Mouse (Mus musculus) intestine, embryonic 16.5 days (tissue): ENCODE measurements around the gene Vps8. TPM values are rescaled to one million over a fixed set of nuclear protein-coding genes. Genes with fewer than 3 reads are reported as not detected.

Experiments
- ATAC-seq: fragments of 200-750 bp; cut with Nextera tagmentation; 2 replicates; pipeline ENCODE4 v1.8.0; 2017; ENCODE audit warnings: moderate TSS enrichment, moderate library complexity
- H3K27ac ChIP-seq: fragments of 300-500 bp; sonication (generic); 2 replicates; pipeline ENCODE4 v1.5.1; 2014; ENCODE audit warnings: mild to moderate bottlenecking, low read length
- H3K27me3 ChIP-seq: fragments of 300-500 bp; sonication (generic); replicated peaks from 2 replicates; pipeline ENCODE4 v1.6.1; 2014; ENCODE audit warnings: low read length, control low read depth, mixed read lengths; ENCODE audit not compliant: control insufficient read depth, insufficient read depth
- H3K36me3 ChIP-seq: fragments of 300-500 bp; sonication (generic); 2 replicates; pipeline ENCODE4 v1.6.1; 2014; ENCODE audit warnings: low read length, control low read depth; ENCODE audit not compliant: control insufficient read depth, insufficient read depth
- H3K4me1 ChIP-seq: fragments of 300-500 bp; sonication (generic); 2 replicates; pipeline ENCODE4 v1.6.1; 2014; ENCODE audit warnings: low read length, control low read depth, mixed read lengths; ENCODE audit not compliant: control insufficient read depth, insufficient read depth
- H3K4me2 ChIP-seq: fragments of 300-500 bp; sonication (generic); 2 replicates; pipeline ENCODE4 v1.6.1; 2014; ENCODE audit warnings: low read depth, low read length, control low read depth
- H3K4me3 ChIP-seq: fragments of 300-500 bp; sonication (generic); 2 replicates; pipeline ENCODE4 v1.5.1; 2014; ENCODE audit warnings: mild to moderate bottlenecking, low read length
- H3K9ac ChIP-seq: fragments of 300-500 bp; sonication (generic); 2 replicates; pipeline ENCODE4 v1.6.1; 2014; ENCODE audit warnings: low read depth, low read length
- H3K9me3 ChIP-seq: fragments of 300-500 bp; sonication (generic); 2 replicates; pipeline ENCODE4 v1.6.1; 2016; ENCODE audit warnings: low read length, control low read depth; ENCODE audit not compliant: control insufficient read depth
- WGBS: fragments of 180-500 bp; shearing (Covaris S2); extraction: QIAGEN DNeasy Blood & Tissue Kit; methylation state at CpG from one replicate; pipeline ENCODE4 v1.1.7; 2014; 5-methylcytosine and 5-hydroxymethylcytosine counted together
- polyA plus RNA-seq: library from polyadenylated mRNA; unstranded; fragments of >200 nt; fragmentation: Nextera tagmentation; extraction: Ambion mirVana; gene quantifications from 2 replicates; pipeline ENCODE4 v1.2.1, GENCODE M21; 2015

Gene Vps8
- polyA plus RNA-seq, 1 experiment from 2014 or later = 16.6 TPM

DNA sequence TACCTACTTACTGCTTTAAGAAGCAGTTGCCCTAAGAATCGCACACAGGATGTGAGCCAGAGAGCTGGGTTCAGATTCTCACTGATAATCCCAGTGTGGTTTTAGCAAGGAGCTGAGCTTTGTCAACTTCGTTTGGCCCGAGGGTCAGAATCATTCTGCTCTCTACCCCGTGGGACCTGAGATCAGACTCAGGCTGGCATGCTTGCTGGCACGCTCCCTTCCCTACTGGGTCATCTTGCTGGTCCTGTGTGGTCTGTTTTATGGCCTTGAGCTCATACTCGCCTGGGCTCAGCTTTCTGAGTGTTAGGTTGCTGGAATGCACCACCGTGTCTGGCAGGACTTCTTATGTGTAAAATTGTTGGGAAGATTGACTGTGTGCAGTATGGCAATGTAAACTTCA, 76.7 kb downstream of the Vps8 start:
- H3K9me3 ChIP-seq = no peaks in the 10 kb centered on the region
- H3K4me1 ChIP-seq = peaks cover 8% of the 10 kb centered on the region
- no peaks in the 10 kb centered on the region for H3K36me3 ChIP-seq
- no peak overlapping the region for H3K9ac ChIP-seq
- H3K27me3 ChIP-seq = no peaks in the 10 kb centered on the region
- peak overlapping the region; percentile 78 for H3K27ac ChIP-seq
- H3K4me2 ChIP-seq = no peak overlapping the region
- WGBS = 43% methylated on average over 7 of the region's 7 CpGs
- peak; percentile 62 for ATAC-seq
- H3K4me3 ChIP-seq = no peak overlapping the region

DNA sequence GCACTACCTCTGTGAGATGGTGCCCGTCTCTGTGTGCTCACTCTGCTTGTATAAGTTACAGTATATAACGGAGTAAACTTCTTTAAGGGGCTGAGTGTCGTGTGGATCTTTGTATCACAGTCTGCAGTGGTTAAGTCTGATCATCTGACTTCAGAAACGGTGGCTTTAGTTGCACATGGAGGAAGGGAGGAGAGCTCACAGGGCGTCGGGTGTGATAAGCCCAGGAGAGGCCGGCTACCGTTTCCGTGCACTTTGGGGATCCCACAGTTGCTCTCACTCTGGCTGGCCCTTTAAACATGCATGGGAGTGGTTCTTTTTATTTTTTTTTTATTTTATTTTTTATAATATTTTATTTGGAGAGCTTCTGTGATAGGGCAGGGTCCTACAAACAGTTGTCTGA, 95.9 kb downstream of the Vps8 start:
- Histone ChIP-seq H3K27me3 (no peaks in the 10 kb centered on the region), H3K4me1 (no peaks in the 10 kb centered on the region), H3K36me3 (no peaks in the 10 kb centered on the region; the same call in 1 of the 2 replicates), H3K27ac (no peak overlapping the region), H3K9ac (no peak overlapping the region), H3K9me3 (no peaks in the 10 kb centered on the region), H3K4me2 (no peak overlapping the region), H3K4me3 (no peak overlapping the region)
- WGBS = 75% methylated on average over 9 of the region's 9 CpGs
- no peak for ATAC-seq

DNA sequence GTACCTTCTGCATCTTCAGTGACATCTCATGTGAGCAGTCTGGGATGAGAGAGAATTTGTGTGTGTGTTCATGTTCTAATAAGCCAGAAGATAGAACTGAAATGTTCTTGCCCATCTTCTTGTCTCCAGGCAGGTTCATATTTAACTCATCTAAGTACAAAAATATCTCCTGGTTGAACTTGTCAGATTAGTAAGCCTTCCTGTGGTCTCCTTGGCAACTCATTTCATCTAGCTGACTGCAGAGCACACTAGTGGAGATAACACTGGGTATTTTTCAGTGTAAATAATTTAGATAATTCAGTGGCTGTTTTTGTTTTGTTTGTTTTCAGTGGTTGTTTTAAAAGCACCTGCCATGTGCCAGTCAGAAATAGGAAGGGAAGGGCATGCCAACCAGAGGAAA, 96.9 kb downstream of the Vps8 start:
- H3K9me3 ChIP-seq = no peaks in the 10 kb centered on the region
- H3K36me3 ChIP-seq = no peaks in the 10 kb centered on the region
- H3K27me3 ChIP-seq = no peaks in the 10 kb centered on the region
- no peak for ATAC-seq
- no peak overlapping the region for H3K4me3 ChIP-seq
- H3K9ac ChIP-seq = no peak overlapping the region
- H3K27ac ChIP-seq = no peak overlapping the region
- H3K4me2 ChIP-seq = no peak overlapping the region
- no peaks in the 10 kb centered on the region for H3K4me1 ChIP-seq

DNA sequence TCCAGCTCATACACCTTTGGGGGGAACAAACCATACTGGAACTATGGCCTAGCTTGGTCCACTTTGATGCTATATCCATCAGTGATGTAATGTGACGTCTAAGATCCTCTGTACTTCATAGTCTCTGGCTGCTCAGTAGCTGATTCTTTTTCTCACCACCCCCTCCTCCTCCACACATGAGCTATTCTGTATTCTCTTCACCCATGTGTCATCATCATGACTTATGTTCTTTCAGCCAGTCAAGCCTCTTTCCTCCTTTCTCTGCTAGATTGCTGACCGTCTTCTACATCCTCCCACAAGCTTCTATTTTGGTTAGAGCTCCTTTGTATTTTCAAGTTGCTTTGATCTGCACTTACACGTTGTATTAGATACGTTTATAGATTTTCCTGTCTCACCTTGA, 100.8 kb downstream of the Vps8 start:
- Histone ChIP-seq H3K4me3 (no peak overlapping the region), H3K9me3 (no peaks in the 10 kb centered on the region), H3K9ac (no peak overlapping the region), H3K36me3 (no peaks in the 10 kb centered on the region), H3K4me1 (no peaks in the 10 kb centered on the region), H3K4me2 (no peak overlapping the region), H3K27me3 (no peaks in the 10 kb centered on the region), H3K27ac (no peak overlapping the region)
- 79% methylated on average over 4 of the region's 4 CpGs for WGBS
- ATAC-seq = no peak

DNA sequence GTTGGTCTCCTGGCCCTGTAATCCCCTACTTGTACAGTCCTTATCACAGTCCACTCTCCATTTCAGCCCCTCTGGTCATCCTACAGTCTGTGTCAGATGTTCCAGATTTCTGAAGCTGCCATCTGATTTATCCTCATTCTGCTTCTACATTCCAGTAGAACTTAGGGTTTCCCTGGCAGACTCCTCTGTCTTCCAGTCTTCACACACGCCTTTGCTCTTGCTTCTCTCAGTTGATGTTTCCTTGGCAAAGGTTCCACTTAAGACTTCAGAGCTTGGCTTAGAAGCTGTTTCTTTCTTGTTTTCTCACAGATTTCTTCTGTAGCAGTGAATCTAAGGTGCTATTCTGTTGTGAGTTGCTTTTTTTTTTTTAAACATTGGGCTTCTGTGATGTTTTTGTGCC, 102.5 kb downstream of the Vps8 start:
- H3K9ac ChIP-seq = no peak overlapping the region

DNA sequence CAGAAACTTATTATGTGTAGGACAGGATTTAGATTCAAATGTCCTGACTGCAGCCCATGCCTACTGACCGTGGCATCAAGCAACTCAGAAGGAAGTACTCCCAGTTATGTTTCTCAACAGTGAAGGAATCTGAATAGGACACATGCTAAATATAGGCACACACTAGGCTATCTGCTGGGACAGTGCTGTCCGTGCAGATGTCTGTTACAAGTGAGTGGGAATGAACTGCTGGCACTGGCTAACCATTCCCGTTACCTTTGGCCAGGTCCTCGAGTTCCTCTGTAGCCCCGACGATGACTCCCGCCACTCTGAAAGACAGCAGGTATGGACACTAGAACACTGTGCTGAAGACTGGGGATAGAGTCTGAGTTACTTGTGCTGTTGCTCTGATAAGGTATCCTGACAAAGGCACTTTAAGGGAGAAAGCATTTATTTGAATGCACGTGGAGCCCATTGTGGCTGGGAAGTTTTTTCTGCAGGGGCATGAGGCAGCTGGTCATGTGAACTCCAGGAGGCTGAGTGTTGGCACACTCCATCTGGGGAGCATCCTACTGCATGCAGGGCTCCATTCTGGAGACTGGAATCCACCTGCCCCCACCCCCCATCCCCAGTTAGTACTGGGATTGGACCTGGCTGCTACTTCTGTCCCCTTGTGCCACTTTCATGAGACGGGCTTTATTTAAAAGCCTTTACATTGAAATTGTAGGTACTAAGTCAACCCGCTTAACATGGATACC, 104.5 kb downstream of the Vps8 start:
- H3K36me3 ChIP-seq = no peaks in the 10 kb centered on the region
- no peak overlapping the region for H3K4me2 ChIP-seq
- 88% methylated on average over 10 of the region's 10 CpGs for whole genome bisulfite sequencing

More for the DNA sequence above, 102.5 kb downstream of the Vps8 start:
- H3K27me3 ChIP-seq = no peaks in the 10 kb centered on the region
- no peak overlapping the region for H3K4me2 ChIP-seq
- no peaks in the 10 kb centered on the region for H3K9me3 ChIP-seq
- no peak overlapping the region for H3K27ac ChIP-seq
- no peak overlapping the region for H3K4me3 ChIP-seq
- WGBS = 62% methylated on average over 1 of the region's 1 CpGs
- H3K36me3 ChIP-seq = no peaks in the 10 kb centered on the region
- H3K4me1 ChIP-seq = no peaks in the 10 kb centered on the region
- ATAC-seq = no peak

DNA sequence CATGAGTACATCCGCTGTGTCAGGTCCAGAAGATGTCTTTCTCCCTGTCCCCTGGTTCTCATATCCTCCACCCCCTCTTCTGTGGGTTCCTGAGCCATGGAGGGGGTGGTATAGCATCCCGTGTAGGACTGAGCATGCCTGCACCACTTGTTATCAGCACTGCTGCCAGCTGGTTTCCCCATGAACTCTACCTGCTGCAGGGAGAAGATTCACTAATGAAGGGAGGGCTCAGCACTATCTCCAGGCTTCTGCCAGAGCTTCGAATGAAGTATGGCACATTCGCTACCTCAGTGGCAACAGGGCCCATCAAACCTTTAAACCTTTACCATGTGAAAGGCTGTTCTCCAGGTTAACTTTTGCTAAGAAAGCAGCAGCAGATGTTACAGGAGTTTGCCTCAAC, 110.6 kb downstream of the Vps8 start:
- Histone ChIP-seq H3K36me3 (no peaks in the 10 kb centered on the region), H3K9ac (no peak overlapping the region), H3K9me3 (no peaks in the 10 kb centered on the region), H3K4me2 (no peak overlapping the region), H3K27me3 (no peaks in the 10 kb centered on the region), H3K4me3 (no peak overlapping the region), H3K4me1 (no peaks in the 10 kb centered on the region), H3K27ac (no peak overlapping the region)
- WGBS = 81% methylated on average over 4 of the region's 4 CpGs
- no peak for ATAC-seq

More for the DNA sequence above, 104.5 kb downstream of the Vps8 start:
- Histone ChIP-seq H3K9ac (no peak overlapping the region), H3K27me3 (no peaks in the 10 kb centered on the region), H3K27ac (no peak overlapping the region), H3K4me3 (no peak overlapping the region), H3K4me1 (no peaks in the 10 kb centered on the region), H3K9me3 (no peaks in the 10 kb centered on the region)
- ATAC-seq = no peak

DNA sequence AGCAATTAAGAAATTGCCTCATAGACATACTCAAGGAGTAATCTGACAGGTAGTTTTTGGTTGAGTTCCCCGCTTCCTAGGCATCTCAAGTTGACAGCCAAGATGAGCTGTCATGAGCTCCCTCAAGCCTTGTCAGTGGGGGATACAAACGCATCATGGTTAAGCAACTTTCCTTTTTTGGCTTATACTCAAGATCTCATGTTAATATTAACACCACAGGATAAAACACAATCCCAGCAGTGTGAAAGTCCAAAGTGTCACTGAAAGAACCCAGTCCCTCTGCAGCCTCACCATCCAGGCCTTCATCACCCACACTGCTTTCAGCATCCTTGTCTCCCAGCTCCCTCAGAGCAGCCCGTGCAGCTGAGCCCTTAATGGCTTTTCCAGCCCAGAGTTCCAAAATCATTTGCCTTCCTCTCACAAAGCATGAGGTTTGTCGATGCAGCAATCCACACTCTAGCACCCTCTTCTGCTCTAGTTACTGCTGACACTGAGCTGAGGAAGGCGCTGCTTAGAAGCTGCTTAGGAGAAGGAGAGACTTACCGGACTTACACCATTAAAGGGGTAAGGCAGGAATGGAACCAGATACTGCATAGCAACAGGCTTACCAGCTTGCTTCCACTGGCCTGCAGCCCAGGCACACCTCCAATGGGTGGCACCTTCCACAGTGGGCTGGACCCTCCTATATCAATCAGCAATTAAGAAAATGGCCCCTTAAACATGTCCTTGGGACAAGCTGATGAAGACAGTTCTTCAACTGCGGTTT, 113.5 kb downstream of the Vps8 start:
- ATAC-seq = no peak
- H3K4me3 ChIP-seq = no peak overlapping the region
- 83% methylated on average over 7 of the region's 7 CpGs for WGBS

DNA sequence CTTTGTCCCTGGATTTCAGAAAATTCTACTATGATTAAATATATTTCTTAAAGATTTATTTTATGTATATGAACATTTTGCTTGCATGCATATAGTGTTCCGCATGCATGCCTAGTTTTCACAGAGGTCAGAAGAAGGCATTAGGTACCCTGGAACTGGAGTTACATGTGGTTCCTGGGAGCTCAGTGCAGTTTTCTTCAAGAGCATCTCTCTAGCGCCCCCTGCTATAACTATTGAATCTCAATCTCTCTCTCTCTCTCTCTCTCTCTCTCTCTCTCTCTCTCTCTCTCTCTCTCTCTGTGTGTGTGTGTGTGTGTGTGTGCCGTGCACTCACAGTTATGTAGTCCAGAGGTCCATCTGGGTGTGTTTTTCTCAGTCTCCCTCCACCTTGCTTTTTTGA, 114.4 kb downstream of the Vps8 start:
- WGBS = 66% methylated on average over 3 of the region's 3 CpGs
- no peaks in the 10 kb centered on the region for H3K27me3 ChIP-seq
- H3K9me3 ChIP-seq = no peaks in the 10 kb centered on the region
- no peak overlapping the region for H3K9ac ChIP-seq
- no peak overlapping the region for H3K27ac ChIP-seq
- no peak overlapping the region for H3K4me2 ChIP-seq
- no peaks in the 10 kb centered on the region for H3K36me3 ChIP-seq
- no peaks in the 10 kb centered on the region for H3K4me1 ChIP-seq
- no peak overlapping the region for H3K4me3 ChIP-seq
- no peak for ATAC-seq

More for the DNA sequence above, 113.5 kb downstream of the Vps8 start:
- no peak overlapping the region for H3K4me2 ChIP-seq
- no peaks in the 10 kb centered on the region for H3K4me1 ChIP-seq
- no peaks in the 10 kb centered on the region for H3K36me3 ChIP-seq
- H3K27ac ChIP-seq = no peak overlapping the region
- no peak overlapping the region for H3K9ac ChIP-seq
- H3K9me3 ChIP-seq = no peaks in the 10 kb centered on the region
- no peaks in the 10 kb centered on the region for H3K27me3 ChIP-seq
